Mouse (Mus musculus) liver, embryonic 12.5 days (tissue): ENCODE results near the gene Sobp. TPM values are rescaled to one million over a fixed set of nuclear protein-coding genes. Genes with fewer than 3 reads are reported as not detected.

Experiments used
- ATAC-seq: fragments of 200-750 bp; cut with Nextera tagmentation; 2 replicates; pipeline ENCODE4 v1.8.0; 2017; ENCODE audit warnings: moderate number of reproducible peaks, mild to moderate bottlenecking, moderate library complexity
- H3K27ac ChIP-seq: fragments of 300-500 bp; sonication (generic); 2 replicates; pipeline ENCODE4 v1.5.1; 2016; ENCODE audit warnings: mild to moderate bottlenecking
- H3K27me3 ChIP-seq: fragments of 300-500 bp; sonication (generic); replicated peaks from 2 replicates; pipeline ENCODE4 v1.6.1; 2016; ENCODE audit warnings: mild to moderate bottlenecking, moderate library complexity
- H3K36me3 ChIP-seq: fragments of 300-500 bp; sonication (generic); 2 replicates; pipeline ENCODE4 v1.6.1; 2016; ENCODE audit warnings: mild to moderate bottlenecking, moderate library complexity
- H3K4me1 ChIP-seq: fragments of 300-500 bp; sonication (generic); 2 replicates; pipeline ENCODE4 v1.6.1; 2016
- H3K4me2 ChIP-seq: fragments of 300-500 bp; sonication (generic); 2 replicates; pipeline ENCODE4 v1.6.1; 2016; ENCODE audit warnings: mild to moderate bottlenecking, moderate library complexity
- H3K4me3 ChIP-seq: fragments of 300-500 bp; sonication (generic); 2 replicates; pipeline ENCODE4 v1.5.1; 2016; ENCODE audit warnings: mild to moderate bottlenecking, moderate library complexity
- H3K9ac ChIP-seq: fragments of 300-500 bp; sonication (generic); 2 replicates; pipeline ENCODE4 v1.6.1; 2016; ENCODE audit warnings: mild to moderate bottlenecking, moderate library complexity
- H3K9me3 ChIP-seq: fragments of 300-500 bp; sonication (generic); replicated peaks from 2 replicates; pipeline ENCODE4 v1.6.1; 2016; ENCODE audit warnings: mild to moderate bottlenecking, moderate library complexity
- WGBS: fragments of 180-500 bp; shearing (Covaris S2); methylation state at CpG from one replicate; pipeline ENCODE4 v1.1.7; 2016; ENCODE audit not compliant: insufficient replicate concordance; 5-methylcytosine and 5-hydroxymethylcytosine counted together
- polyA plus RNA-seq: library from polyadenylated mRNA; unstranded; fragments of >200 nt; fragmentation: Nextera tagmentation; extraction: Ambion mirVana; gene quantifications from 2 replicates; pipeline ENCODE4 v1.2.1, GENCODE M21; 2016

Gene Sobp
- polyA plus RNA-seq, 1 experiment from 2014 or later = 0.04 TPM

DNA sequence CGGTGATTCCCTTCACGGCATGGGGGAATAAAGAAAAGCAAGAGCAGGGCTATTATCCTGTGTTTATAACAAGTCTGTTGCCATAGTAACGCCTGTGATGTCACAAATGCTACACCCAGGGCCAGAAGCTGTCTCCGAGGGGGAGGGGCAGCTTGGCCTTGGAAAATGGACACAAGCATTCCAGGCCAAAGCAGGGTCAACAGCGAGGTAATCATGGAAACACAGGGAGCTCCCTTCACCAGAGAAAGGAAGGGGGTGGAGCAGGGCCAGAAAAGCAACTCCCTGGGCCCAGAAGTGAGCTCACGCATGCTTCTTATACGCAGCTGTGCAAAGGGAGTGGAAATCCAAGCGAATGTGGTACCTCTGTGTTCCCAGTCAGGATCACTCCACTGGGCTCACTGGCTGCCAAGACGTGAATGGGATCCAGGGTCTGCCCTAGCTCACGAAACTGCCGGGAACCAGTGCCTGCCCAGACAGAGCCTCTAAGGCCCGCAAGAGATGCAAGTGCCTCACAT, 19.2 kb downstream of the Sobp start:
- no peak for ATAC-seq

DNA sequence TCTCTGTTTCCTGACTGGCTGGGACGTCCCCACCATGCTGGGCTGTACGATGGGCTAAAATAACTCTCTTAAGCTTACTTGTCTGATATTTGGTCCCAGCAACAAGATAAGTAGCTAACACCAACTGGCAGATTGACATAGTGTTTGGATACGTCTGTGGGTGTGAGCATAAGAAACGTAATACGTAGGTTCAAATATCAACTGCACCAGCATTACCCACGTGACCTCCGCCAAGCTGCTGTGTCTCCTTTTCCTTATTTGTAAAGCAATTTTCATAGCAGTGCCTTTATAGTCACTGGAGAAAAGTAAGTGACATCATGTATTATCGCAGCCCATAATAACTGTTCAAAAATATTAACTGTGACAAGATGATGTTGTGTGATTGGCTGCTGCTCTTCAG, 21.7 kb downstream of the Sobp start:
- Histone ChIP-seq H3K4me1 (no peaks in the 10 kb centered on the region), H3K27me3 (peaks cover 2% of the 10 kb centered on the region; the same call in 1 of the 2 replicates), H3K9me3 (no peaks in the 10 kb centered on the region), H3K36me3 (no peaks in the 10 kb centered on the region), H3K4me3 (no peak overlapping the region), H3K4me2 (no peak overlapping the region), H3K9ac (no peak overlapping the region), H3K27ac (no peak overlapping the region)
- no peak for ATAC-seq
- 71% methylated on average over 8 of the region's 8 CpGs for WGBS

More for the DNA sequence above, 19.2 kb downstream of the Sobp start:
- no peak overlapping the region for H3K4me2 ChIP-seq
- no peak overlapping the region for H3K4me3 ChIP-seq
- H3K36me3 ChIP-seq = no peaks in the 10 kb centered on the region
- no peak overlapping the region for H3K9ac ChIP-seq
- WGBS = 41% methylated on average over 12 of the region's 12 CpGs
- H3K9me3 ChIP-seq = no peaks in the 10 kb centered on the region
- H3K27ac ChIP-seq = no peak overlapping the region
- H3K27me3 ChIP-seq = 0 out of 2 replicates have a peak, but pooled peaks cover 3% of the 10 kb centered on the region
- no peaks in the 10 kb centered on the region for H3K4me1 ChIP-seq

DNA sequence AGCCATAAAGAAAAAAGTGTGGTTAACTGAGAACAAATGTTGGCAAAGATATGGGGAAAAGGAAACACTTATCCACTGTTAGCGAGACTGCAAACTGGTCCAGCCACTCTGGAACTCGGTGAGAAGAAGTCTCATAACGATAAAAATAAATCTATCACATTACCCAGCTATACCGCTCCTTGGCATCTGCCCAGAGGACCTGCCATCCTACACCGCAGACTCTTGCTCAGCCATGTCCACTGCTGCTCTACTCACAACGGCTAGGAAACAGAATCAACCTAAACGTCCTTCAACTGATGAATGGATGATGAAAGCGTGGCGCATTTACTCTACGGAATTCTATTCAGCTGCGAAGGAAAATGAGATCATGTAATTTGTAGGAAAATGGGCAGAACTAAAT, 25.9 kb downstream of the Sobp start:
- no peaks in the 10 kb centered on the region; the same call in 1 of the 2 replicates for H3K27me3 ChIP-seq
- ATAC-seq = no peak
- H3K36me3 ChIP-seq = no peaks in the 10 kb centered on the region
- no peak overlapping the region for H3K4me2 ChIP-seq
- no peaks in the 10 kb centered on the region for H3K4me1 ChIP-seq
- H3K9me3 ChIP-seq = no peaks in the 10 kb centered on the region
- no peak overlapping the region for H3K4me3 ChIP-seq
- no peak overlapping the region for H3K9ac ChIP-seq
- H3K27ac ChIP-seq = no peak overlapping the region
- WGBS = 78% methylated on average over 11 of the region's 11 CpGs

DNA sequence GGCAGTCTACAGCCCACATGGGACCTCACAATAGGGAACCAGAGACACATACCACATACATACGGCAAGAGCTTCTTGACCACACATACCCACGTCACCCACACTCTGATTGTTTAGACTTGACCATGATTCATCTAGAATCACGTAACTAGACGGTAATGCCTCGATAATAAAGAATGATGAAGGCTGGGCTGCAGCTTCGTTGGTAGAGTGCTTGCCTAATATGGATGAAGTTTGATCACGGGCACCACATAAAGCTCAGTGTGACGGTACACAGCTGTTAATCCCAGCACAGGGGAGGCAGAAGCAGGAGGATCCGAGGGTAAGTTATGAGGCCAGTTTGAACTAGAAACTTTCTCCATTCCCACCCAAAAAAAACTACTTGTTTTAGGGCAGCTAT, 31.2 kb downstream of the Sobp start:
- no peak for ATAC-seq
- Histone ChIP-seq H3K4me2 (no peak overlapping the region), H3K4me1 (no peaks in the 10 kb centered on the region), H3K36me3 (no peaks in the 10 kb centered on the region), H3K4me3 (no peak overlapping the region), H3K27me3 (no peaks in the 10 kb centered on the region; the same call in 1 of the 2 replicates), H3K9ac (no peak overlapping the region), H3K9me3 (no peaks in the 10 kb centered on the region), H3K27ac (no peak overlapping the region)
- WGBS = 69% methylated on average over 9 of the region's 9 CpGs

DNA sequence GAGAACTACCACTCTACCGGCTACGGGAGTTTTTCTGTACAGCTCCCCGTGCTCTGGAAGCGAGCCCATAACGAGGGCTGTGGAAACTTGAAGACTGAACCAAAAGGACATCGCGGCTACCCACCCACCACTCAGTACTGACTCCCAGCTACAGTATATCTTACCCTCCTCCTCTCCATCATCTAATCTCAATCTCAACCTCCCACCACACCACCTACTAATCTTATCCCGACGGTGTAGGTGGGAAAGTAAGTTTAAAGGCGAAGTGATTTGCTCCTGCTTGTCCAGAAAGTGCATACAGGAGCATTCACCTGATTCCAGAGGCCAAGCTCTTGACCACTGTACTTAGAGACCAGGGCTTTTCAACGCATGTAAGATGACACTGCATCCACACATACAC, 40.3 kb downstream of the Sobp start:
- ATAC-seq = no peak
- 76% methylated on average over 11 of the region's 11 CpGs for WGBS

DNA sequence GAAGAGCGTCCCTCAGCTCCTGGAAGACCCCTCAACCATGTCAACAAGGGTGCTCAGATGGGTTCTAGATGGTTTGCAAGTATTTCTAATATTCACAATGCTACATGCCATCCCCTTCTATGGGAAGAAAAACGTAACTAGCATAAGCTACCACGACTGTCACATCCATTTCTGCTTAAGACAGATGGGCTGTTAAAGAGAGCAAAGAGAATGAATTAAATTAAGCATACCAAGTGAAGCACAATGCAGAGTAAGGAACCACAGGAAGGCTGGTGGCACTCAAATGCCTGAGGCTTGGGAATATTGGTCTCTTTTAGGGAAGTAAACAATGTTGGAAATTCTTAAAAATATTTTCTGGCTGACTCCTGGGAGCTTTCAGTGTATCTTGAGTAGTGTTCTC, 45.6 kb downstream of the Sobp start:
- Histone ChIP-seq H3K4me1 (no peaks in the 10 kb centered on the region), H3K9me3 (no peaks in the 10 kb centered on the region), H3K27ac (no peak overlapping the region), H3K4me2 (no peak overlapping the region), H3K27me3 (0 out of 2 replicates have a peak, but pooled peaks cover 4% of the 10 kb centered on the region), H3K9ac (no peak overlapping the region), H3K4me3 (no peak overlapping the region), H3K36me3 (no peaks in the 10 kb centered on the region)
- 64% methylated on average over 3 of the region's 3 CpGs for WGBS
- ATAC-seq = no peak

More for the DNA sequence above, 40.3 kb downstream of the Sobp start:
- H3K4me3 ChIP-seq = no peak overlapping the region
- H3K36me3 ChIP-seq = no peaks in the 10 kb centered on the region
- no peak overlapping the region for H3K9ac ChIP-seq
- H3K27me3 ChIP-seq = no peaks in the 10 kb centered on the region
- no peaks in the 10 kb centered on the region for H3K4me1 ChIP-seq
- H3K4me2 ChIP-seq = no peak overlapping the region
- H3K27ac ChIP-seq = no peak overlapping the region
- no peaks in the 10 kb centered on the region for H3K9me3 ChIP-seq

DNA sequence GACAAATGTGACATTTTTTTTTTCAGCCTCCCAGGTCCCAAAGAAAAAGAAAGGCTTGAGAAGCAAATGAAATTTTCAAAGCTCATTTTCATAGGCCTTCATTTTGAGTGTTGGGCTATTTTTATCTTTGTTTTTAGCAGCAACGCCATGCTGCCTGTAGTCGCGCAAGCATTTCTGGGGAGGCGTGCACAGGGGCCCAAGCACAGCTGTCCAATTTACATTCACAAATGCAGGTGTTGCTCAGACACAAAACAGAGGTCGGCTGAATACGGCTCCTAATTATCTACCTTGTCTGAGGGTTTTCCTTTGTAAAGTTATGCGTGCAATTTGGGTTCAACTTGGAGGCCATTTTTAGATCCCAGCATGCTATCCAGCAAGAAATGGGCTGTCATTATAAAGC, 49.8 kb downstream of the Sobp start:
- no peaks in the 10 kb centered on the region for H3K9me3 ChIP-seq
- 78% methylated on average over 7 of the region's 7 CpGs for WGBS
- H3K4me1 ChIP-seq = peaks cover 7% of the 10 kb centered on the region; the same call in 1 of the 2 replicates
- ATAC-seq = no peak
- H3K9ac ChIP-seq = no peak overlapping the region
- no peak overlapping the region for H3K4me2 ChIP-seq
- no peak overlapping the region for H3K4me3 ChIP-seq
- peaks cover 4% of the 10 kb centered on the region; the same call in 1 of the 2 replicates for H3K27me3 ChIP-seq
- no peaks in the 10 kb centered on the region for H3K36me3 ChIP-seq
- H3K27ac ChIP-seq = no peak overlapping the region

DNA sequence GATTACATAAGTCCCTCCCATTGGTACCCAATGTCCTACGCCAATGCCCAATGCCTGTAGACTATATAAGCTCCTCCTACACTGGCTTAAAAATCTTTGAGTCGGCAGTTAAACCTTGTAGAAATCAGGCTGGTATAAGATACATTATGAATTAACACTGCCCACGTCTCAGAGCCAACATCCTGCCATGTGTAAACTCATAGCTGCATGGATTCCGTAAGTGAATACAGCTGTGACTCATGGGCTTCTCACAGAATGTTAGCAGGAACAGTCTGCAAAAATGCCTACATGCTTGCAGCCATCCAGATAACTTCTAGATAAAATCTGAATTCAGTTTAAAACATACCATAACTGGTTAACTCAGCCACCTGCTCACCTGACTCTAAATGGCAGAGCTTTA, 50.2 kb downstream of the Sobp start:
- no peak for ATAC-seq
- Histone ChIP-seq H3K36me3 (no peaks in the 10 kb centered on the region), H3K9ac (no peak overlapping the region), H3K27me3 (peaks cover 4% of the 10 kb centered on the region; the same call in 1 of the 2 replicates), H3K9me3 (no peaks in the 10 kb centered on the region), H3K4me3 (no peak overlapping the region), H3K4me2 (no peak overlapping the region), H3K4me1 (peaks cover 7% of the 10 kb centered on the region; the same call in 1 of the 2 replicates), H3K27ac (no peak overlapping the region)
- WGBS = 67% methylated on average over 4 of the region's 4 CpGs

DNA sequence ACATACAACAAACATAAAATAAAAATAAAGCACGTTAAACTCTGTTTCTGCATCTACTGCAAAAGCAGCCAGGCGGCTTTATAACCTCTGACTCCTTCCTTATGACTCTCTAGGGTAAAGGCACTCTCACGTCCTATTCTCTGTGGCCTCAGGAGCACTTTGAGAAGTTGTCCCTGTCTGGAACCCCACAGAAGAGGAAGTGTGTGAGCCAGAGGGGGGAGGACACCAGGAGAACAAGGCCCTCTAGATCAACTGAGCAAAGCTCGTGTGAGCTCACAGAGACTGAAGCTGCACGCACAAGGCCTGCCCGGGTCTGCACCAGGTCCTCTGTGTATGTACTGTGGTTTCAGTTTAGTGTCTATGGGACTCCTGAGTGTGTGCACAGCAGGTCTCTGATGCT, 50.9 kb downstream of the Sobp start:
- Histone ChIP-seq H3K27ac (no peak overlapping the region), H3K4me2 (no peak overlapping the region), H3K9ac (no peak overlapping the region), H3K4me1 (peaks cover 7% of the 10 kb centered on the region; the same call in 1 of the 2 replicates), H3K4me3 (no peak overlapping the region), H3K36me3 (no peaks in the 10 kb centered on the region), H3K27me3 (peaks cover 4% of the 10 kb centered on the region; the same call in 1 of the 2 replicates), H3K9me3 (no peaks in the 10 kb centered on the region)
- 46% methylated on average over 6 of the region's 6 CpGs for WGBS
- no peak for ATAC-seq

DNA sequence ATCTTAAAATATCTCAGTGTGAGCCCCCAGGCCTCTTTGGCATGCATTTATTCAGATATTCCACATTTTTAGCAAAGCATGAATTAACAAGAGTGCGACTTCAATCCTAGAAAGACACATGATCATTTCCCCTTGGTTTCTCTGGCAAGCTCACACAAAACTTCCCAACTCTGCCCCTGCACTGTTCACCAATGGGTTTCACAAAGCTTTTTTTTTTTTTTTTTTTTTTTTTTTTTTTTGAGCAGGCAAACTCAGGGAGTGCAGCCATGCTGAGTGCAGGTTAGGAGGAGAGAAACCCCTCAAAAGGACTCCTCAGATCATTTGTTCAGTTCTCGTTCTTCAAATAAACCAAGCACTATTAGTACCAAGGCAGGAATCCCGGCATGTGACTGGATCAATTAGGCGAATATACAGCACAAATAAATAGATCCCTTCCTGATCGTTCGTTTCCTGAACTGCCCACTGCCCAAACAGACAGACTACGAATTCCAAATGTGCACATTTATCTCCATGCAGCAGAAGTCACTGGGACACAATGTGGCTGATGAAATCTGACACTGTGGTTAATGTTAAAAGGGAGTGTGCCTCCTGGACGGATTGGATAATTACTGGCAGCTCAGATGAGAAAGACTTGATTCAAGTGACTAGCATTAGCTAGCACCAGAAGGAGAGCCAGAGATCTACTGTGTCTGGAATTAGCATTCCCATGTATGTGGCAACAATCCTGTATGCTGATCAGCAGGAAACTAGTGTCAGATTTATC, 53.5 kb downstream of the Sobp start:
- Histone ChIP-seq H3K27me3 (no peaks in the 10 kb centered on the region; the same call in 1 of the 2 replicates), H3K4me2 (no peak overlapping the region), H3K4me1 (peaks cover 7% of the 10 kb centered on the region; the same call in 1 of the 2 replicates), H3K9ac (no peak overlapping the region), H3K4me3 (no peak overlapping the region), H3K9me3 (no peaks in the 10 kb centered on the region), H3K27ac (no peak overlapping the region), H3K36me3 (no peaks in the 10 kb centered on the region)
- WGBS = 19% methylated on average over 8 of the region's 8 CpGs
- ATAC-seq = no peak

DNA sequence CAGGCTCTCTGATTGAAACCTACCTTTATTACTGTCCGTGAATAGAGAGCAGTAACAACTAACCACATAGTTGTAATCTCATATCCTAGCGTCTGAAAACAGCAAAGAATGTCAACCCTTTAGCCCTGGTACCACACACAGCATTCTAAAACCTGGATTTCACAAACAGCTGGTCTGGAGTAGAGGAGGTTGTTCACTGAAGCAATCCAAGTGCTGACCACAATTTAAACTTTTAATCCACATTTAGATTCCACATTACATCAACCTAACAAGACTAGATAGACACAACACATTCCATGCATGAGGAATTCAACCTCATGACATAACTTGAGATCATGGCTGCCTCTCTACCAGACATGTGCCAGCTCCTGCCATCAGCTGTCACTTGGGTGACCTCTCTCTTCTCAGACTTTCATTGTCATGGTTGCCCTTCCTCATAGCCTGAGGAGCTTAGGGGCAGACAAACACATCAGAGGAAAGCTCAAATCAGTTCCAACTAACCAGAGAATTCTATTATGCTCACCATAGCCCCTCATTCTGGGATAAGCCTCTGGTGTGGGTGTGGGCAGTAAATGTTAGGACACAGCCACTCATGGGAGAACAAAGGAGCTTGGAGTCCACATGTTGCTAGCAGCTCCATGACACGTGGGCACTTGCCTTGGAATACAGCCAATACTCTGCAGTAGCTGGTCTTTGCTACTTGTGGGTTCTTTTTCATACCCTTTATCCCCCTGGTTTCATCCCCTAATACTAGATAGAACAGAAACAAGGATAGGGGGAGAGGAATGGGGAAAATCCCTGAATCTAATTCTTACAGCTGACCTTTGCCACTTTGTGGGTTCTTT, 58.0 kb downstream of the Sobp start:
- H3K27ac ChIP-seq = no peak overlapping the region
- H3K9me3 ChIP-seq = no peaks in the 10 kb centered on the region
- no peak overlapping the region for H3K4me3 ChIP-seq
- ATAC-seq = no peak
- no peaks in the 10 kb centered on the region for H3K36me3 ChIP-seq
- H3K9ac ChIP-seq = no peak overlapping the region
- no peak overlapping the region for H3K4me2 ChIP-seq
- H3K27me3 ChIP-seq = peaks cover 7% of the 10 kb centered on the region; the same call in 1 of the 2 replicates
- WGBS = 50% methylated on average over 3 of the region's 3 CpGs
- peaks cover 4% of the 10 kb centered on the region; the same call in 1 of the 2 replicates for H3K4me1 ChIP-seq

DNA sequence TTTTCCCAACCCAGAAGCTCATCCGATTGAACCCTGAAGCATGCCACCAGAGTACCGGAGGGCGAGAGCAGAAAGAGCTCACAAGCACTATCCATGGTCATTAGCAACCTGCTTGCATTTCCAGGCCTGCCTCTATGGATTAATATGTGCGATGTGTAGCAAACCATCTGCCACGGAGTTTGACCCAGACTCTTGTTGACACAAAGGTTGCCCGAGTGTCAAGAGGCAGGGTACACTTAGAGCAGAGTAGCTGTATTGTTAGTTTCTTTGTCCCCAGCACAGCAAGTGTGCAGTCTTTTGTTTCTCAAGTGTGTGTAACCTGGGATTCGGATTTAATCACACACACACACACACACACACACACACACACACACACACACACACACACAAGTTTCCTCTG, 62.0 kb downstream of the Sobp start:
- no peak overlapping the region for H3K4me3 ChIP-seq
- H3K4me1 ChIP-seq = no peaks in the 10 kb centered on the region
- no peaks in the 10 kb centered on the region for H3K36me3 ChIP-seq
- WGBS = 70% methylated on average over 7 of the region's 7 CpGs
- no peaks in the 10 kb centered on the region for H3K9me3 ChIP-seq
- no peak overlapping the region for H3K27ac ChIP-seq
- no peak for ATAC-seq
- H3K9ac ChIP-seq = no peak overlapping the region
- H3K4me2 ChIP-seq = no peak overlapping the region
- peaks cover 7% of the 10 kb centered on the region; the same call in 1 of the 2 replicates for H3K27me3 ChIP-seq
